Mouse (Mus musculus): Measurements from ENCODE around the gene Thsd7b.

The Thsd7b gene

DNA sequence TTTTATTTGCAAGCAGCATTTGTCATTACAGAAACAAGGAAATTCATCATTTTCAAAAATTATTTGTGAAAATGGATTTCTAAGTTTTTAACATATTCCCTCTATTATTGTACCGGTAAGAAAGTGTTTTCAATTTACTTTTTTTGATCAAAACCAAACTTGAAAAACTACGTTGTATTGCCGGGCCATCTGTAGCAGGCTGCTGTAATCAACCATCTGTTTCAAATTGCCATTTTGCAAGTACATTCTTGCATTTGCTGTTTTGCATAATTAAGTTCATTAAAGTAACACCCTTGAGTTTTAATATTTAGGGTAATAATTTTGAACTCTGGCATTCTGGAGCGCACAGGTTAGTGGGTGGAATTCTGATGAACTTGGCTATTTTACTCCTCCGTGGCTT is 246.6 kb downstream of the Thsd7b start:
- no peak for DNase-seq (ENCODE audit: low spot score in 2 of 2)

DNA sequence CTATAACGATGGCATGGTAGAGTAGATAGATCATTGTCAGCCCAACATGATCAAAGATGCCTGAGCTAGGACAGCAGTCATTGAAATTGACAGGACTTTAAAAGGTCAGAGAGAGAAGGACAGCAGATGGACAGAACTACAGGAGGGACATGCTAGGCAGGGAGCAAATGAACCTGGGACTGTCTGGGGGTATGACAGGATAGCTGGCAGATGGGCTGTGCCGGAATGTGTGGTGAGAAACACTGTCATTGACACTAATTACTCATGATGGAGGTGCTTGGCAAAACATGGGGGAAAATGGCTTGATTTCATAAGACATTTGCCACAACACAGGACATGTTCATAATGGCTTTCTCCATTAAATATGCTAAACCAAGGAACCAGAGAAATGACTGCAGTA is 253.9 kb downstream of the Thsd7b start:
- DNase-seq (ENCODE audit: low spot score in 2 of 2): no peak

- DNase-seq (ENCODE audit: low spot score in 2 of 2): no peak
These were observed 259.1 kb downstream of the Thsd7b start for GRCm38 (mm10) chr1:129532206-129532605.

- DNase-seq (ENCODE audit: low spot score in 2 of 2): no peak
These were observed 265.4 kb downstream of the Thsd7b start for GRCm38 (mm10) chr1:129538508-129538907.

DNA sequence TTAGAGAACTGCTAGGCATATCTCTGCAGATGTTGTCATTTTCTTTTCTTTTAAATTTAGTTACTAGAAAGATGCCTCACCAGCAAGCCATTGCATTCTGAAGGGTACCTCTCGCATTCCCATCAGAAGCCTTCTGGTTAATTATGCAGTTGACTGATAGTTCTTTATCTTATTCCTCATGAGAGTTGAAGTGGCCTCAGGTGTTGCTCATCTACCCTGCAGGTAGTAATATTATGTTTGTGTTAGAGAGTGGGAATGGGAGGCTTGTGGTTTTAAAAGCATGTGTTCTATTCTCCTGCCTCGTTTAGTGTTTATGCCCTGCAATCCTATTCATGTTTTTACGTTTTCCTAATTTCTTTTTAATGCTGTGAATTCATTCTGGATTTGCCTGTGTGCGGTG is 265.9 kb downstream of the Thsd7b start:
- no peak for DNase-seq (ENCODE audit: low spot score in 2 of 2)

GRCm38 (mm10) chr1:129540751-129541150 is 267.6 kb downstream of the Thsd7b start:
- no peak for DNase-seq (ENCODE audit: low spot score in 2 of 2)

GRCm38 (mm10) chr1:129542563-129543146 is 269.6 kb downstream of the Thsd7b start:
- DNase-seq (ENCODE audit: low spot score in 2 of 2): no peak

DNA sequence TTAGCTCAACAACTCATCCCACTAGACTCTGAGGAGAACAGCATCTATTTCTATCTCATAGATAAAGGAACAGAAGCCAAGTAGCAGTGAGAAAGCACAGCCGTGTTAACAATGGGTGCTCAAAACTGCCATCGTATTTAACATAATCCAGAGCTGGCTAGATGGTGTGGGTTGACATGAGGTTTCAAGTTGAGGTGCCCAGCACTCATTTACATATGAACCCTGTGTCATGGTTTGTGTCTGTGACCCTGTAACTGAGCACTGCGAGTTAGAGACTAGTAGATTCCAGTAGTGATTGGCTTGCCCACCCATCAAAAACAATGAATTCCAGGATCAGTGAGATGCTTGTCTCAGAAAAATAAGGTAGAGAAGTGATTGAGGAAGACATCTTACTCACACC is 270.1 kb downstream of the Thsd7b start:
- DNase-seq (ENCODE audit: low spot score in 2 of 2): no peak

DNA sequence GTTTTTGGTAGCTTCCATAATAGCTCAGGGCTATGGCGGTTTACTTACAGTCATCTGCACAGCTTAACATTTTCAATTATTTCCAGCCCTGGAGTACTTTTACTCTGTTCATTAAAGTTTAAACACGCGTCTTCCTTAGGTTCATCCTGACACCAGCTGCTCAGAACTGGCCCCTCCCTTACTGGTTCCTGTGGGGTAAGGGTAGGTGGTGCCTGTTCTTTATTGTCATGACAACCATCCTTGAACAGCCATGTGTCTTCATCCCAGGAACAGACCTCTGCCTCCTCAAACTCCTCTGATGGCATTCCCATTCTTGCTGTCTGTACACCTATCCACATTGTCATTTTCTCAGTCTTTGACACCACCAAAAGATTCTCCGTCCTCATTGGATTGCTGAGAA is 285.0 kb downstream of the Thsd7b start:
- no peak for DNase-seq (ENCODE audit: low spot score in 2 of 2)

GRCm38 (mm10) chr1:129559137-129559536 is 286.0 kb downstream of the Thsd7b start:
- no peak for DNase-seq (ENCODE audit: low spot score in 2 of 2)

DNA sequence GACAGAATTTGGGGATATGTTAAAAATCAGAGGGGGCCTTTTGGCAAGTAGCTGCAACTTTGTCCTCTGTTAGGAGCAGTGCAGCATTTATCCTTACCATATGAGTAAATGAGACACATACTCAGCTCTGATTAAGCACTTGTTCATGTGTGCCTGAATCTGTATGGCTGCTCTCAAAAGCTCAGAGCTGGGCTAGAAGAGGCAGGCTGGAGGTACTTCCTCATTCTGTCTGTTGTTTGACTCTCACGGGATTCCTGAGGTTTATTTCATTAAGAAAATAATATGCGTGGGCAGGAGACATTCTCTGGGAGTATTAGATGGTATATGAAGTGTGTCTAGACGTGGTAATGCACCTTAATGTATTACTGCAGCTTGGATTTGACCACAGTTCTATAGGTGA is 286.7 kb downstream of the Thsd7b start:
- DNase-seq (ENCODE audit: low spot score in 2 of 2): no peak

DNA sequence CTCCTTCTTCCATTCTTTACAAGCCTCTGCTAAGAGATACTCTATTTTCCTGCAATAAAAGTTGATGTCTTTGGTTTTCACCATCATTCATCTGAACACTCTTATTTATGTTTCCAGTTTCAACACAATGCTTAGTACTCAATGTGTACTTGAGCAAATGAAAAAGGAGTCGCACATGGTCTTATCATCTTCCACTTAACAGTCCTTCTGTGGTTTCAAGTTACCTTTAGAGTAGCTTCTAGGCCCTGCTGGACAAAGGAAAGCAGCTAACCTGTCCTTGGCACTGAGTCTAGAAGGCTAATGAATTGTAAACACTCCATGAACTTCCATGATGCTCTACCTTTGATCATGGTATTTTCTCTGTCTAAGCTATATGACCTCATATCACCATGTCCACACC is 289.6 kb downstream of the Thsd7b start:
- no peak for DNase-seq (ENCODE audit: low spot score in 2 of 2)

GRCm38 (mm10) chr1:129570522-129570921 is 297.4 kb downstream of the Thsd7b start:
- DNase-seq (ENCODE audit: low spot score in 2 of 2): no peak

DNA sequence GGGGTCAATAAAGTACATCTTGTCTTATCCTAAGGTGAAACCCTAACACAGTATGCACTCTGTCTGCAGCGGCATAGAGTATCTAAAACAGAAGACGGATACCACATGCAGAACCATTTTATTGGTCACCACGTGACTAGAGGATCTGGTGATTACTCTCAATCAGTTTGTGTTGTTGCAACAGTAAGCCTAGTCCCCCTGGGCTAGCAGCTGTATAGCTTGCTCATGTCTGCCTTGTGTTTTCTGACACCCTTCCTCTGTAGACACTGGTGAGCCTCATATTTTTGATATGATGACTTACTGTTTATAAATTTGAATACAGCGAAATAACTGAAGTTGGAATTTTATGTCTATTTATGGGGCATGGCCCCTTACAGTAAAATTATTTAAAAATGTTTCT is 306.9 kb downstream of the Thsd7b start:
- no peak for DNase-seq (ENCODE audit: low spot score in 2 of 2)

- no peak for DNase-seq (ENCODE audit: low spot score in 2 of 2)
These were observed 313.5 kb downstream of the Thsd7b start for GRCm38 (mm10) chr1:129586635-129587034.

DNA sequence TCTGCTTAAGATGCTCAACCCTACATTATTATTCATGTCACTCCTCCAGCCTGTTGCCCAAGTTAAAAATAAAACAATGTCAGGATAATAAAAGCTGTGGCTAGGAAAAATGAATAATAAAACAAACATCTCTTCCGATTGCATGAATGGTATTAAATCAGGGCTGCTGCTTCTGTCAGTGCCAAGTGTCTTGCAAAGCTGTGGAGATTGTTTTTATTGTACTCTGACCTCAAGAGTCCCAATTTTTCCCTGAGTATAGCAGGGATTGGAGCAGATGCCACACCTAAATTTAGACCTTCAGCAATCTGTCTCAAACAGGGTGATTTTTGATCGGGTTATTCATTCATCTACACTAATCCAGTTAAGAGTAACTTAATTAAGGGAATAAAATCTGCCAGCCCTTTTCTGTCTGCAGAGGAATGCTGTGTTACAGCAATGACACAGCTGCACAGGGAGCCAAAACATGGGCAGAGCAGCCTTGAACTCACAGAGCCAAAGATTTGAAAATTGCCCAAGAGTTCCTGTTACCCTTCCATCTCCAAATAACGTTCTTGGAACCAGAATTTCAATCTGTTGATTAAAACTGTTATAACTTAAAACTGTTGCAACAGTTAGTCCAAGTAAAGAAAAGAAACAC is 316.4 kb downstream of the Thsd7b start:
- DNase-seq (ENCODE audit: low spot score in 2 of 2): no peak

GRCm38 (mm10) chr1:129595447-129595846 is 322.3 kb downstream of the Thsd7b start:
- DNase-seq (ENCODE audit: low spot score in 2 of 2): no peak

DNA sequence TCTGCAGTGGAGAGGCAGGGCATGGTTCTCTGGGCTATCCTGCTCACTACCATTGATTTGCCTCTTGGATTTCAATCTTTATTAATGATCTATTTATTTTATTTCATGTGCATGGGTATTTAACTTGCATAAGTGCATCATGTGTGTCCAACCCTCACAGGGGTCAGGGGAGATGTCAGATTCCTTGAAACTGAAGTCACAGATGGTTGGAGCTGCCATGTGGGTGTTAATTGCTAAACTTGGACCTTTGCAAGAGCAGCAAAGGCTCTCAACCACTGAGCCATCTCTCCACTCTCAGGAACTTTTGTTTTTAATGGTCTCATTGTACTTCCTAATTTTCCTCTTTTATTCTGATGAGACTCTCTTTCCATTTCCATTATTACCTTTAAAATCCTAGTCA is 327.8 kb downstream of the Thsd7b start:
- no peak for DNase-seq (ENCODE audit: low spot score in 2 of 2)

GRCm38 (mm10) chr1:129602284-129602683 is 329.2 kb downstream of the Thsd7b start:
- no peak for DNase-seq (ENCODE audit: low spot score in 2 of 2)

- DNase-seq (ENCODE audit: low spot score in 2 of 2): no peak
These were observed 335.3 kb downstream of the Thsd7b start for GRCm38 (mm10) chr1:129608395-129608794.

DNA sequence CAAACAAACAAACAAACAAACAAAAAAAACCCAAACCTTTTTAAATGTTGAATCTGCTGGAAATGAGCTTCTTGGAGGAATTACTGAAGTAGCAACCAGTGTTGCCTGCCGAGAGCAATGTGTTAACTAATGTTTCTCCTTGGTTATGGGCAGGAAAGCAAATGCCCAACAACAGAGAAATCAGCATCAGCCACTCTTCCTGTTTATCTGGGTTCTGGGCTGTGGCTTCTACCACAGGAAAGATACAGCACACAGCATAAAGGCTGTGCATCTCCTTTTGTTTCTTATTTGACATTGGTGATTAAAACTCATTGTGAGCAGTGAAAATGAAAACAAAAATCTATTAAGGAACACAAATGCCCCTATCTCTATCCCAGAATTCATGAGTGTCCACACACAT is 343.0 kb downstream of the Thsd7b start:
- DNase-seq (ENCODE audit: low spot score in 2 of 2): no peak

- no peak for DNase-seq (ENCODE audit: low spot score in 2 of 2)
These were observed 346.6 kb downstream of the Thsd7b start for GRCm38 (mm10) chr1:129619440-129620301.

GRCm38 (mm10) chr1:129624519-129624918 is 351.4 kb downstream of the Thsd7b start:
- DNase-seq (ENCODE audit: low spot score in 2 of 2): no peak

All from natural killer cell, adult 2 months (primary cell).